ENCODE assay signal across 9 mouse cellular contexts in genomic region chr10:126430346-126430745, GRCm38 (mm10).
"Had no signal": no experiment of that assay in that cellular context is flagged by ENCODE, and none has a peak within 500 bp of the region (broad histone marks: within the 10 kb centered on the region; RNA-seq: fewer than 3 reads in every experiment).

No protein-coding gene starts in this region.

- DNase-seq: kidney, postnatal 10 days; kidney, postnatal 4 days; left cerebral cortex, postnatal 4 days; lung, adult 18-20 months; retina, postnatal 1 day; right cerebral cortex, postnatal 4 days; spleen, adult 18-20 months; thymus, adult 2 months; thymus, postnatal 36 days had no signal
